Mouse (Mus musculus) T-cell, adult 2 months (primary cell): Measurements from ENCODE around the gene Rbm15.

Source experiments
- DNase-seq: peaks from one replicate; pipeline ENCODE4 v3.0.0; 2022; ENCODE audit warnings: low spot score

The Rbm15 gene

GRCm38 (mm10) chr3:107333381-107334201 lies at the start of gene Rbm15:
Gene Rbm15 (minus strand): TSS chr3:107333673.
- DNase-seq = peak; percentile 96

GRCm38 (mm10) chr3:107379422-107379821 lies 45.9 kb upstream of the Rbm15 start:
- DNase-seq = peak; percentile 41

- no peak for DNase-seq
These were observed 45.2 kb upstream of the Rbm15 start for GRCm38 (mm10) chr3:107378626-107379025.

GRCm38 (mm10) chr3:107374948-107375664 lies 41.6 kb upstream of the Rbm15 start:
- DNase-seq = no peak

- no peak for DNase-seq
These were observed 35.7 kb upstream of the Rbm15 start for GRCm38 (mm10) chr3:107369156-107369555.

GRCm38 (mm10) chr3:107367938-107368599 lies 34.6 kb upstream of the Rbm15 start:
- no peak for DNase-seq

- no peak for DNase-seq
These were observed 31.9 kb upstream of the Rbm15 start for GRCm38 (mm10) chr3:107365341-107365740.

GRCm38 (mm10) chr3:107363391-107363790 lies 29.9 kb upstream of the Rbm15 start:
- DNase-seq = no peak

- DNase-seq = no peak
These were observed 26.9 kb upstream of the Rbm15 start for GRCm38 (mm10) chr3:107360341-107360740.

GRCm38 (mm10) chr3:107357700-107358234 lies 24.3 kb upstream of the Rbm15 start:
- DNase-seq = no peak

- peak; percentile 56 for DNase-seq
These were observed 23.5 kb upstream of the Rbm15 start for GRCm38 (mm10) chr3:107356964-107357441.

- DNase-seq = no peak
These were observed 22.3 kb upstream of the Rbm15 start for GRCm38 (mm10) chr3:107355618-107356260.

- DNase-seq = no peak
These were observed 18.2 kb upstream of the Rbm15 start for GRCm38 (mm10) chr3:107351706-107352105.

- DNase-seq = no peak
These were observed 15.5 kb upstream of the Rbm15 start for GRCm38 (mm10) chr3:107349006-107349405.

GRCm38 (mm10) chr3:107345033-107345725 lies 11.7 kb upstream of the Rbm15 start:
- DNase-seq = no peak

- no peak for DNase-seq
These were observed 10.5 kb upstream of the Rbm15 start for GRCm38 (mm10) chr3:107343971-107344370.

- no peak for DNase-seq
These were observed 895 bp upstream of the Rbm15 start for GRCm38 (mm10) chr3:107334202-107334934.

GRCm38 (mm10) chr3:107332960-107333380 lies 503 bp downstream of the Rbm15 start:
- DNase-seq = peak; percentile 97

GRCm38 (mm10) chr3:107332127-107332959 lies 1.1 kb downstream of the Rbm15 start:
- peak; percentile 26 for DNase-seq

GRCm38 (mm10) chr3:107331746-107332126 lies 1.7 kb downstream of the Rbm15 start:
- DNase-seq = no peak
